Mouse (Mus musculus): ENCODE results near the gene Slc35f3. TPM values are rescaled to one million over a fixed set of nuclear protein-coding genes. Genes with fewer than 3 reads are reported as not detected.

The Slc35f3 gene
- total RNA-seq (2023) = not detected

GRCm38 (mm10) chr8:126298296-126299093 lies at the start of gene Slc35f3:
TSS of gene Slc35f3 (plus strand) at chr8:126298558.

DNA sequence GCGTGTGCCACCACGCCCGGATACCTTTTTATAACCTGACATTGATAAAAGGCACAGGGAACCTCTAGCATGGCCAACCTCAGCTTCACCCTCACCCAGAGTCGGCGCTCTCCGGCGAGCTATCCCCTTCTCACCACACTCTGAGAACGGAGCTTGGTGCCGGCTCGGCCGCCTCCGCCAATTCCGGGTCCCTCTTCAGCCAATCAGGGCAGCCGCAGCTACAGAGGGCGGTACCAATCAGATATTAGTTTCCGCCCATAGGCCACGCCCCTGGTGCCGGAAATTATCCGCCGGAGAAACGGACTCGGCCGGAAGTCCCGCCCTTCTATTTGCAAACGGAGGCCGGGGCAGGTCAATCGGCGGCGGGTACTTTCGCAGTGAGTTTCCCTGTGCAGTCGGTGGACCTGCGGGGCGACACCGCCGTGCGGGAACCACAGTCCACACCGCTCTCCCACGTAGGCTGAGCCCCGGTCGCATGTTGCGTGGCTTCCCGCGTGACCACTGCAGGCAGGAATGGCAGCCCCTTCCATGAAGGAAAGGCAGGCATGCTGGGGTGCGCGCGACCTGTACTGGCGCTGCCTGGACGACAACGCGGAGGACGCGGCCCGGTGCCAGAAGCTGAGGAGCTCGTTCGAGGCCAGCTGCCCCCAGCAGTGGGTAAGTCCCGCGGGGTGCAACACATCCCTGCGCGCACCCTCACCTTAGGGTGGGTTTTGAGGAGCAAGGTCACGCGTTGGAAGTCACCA lies 124.0 kb downstream of the Slc35f3 start, which contains the start of gene Coa6:
Gene Coa6 (plus strand): TSS at position 342 of the 746 bp plus-strand sequence.

Other genes with a start within 250 kb of the Slc35f3 start
- 10 to 100 TPM in 1 of 2 experiments, 1 to 10 TPM in 1; 9.9 to 11.1 TPM for gene Coa6, start 124.0 kb downstream of the Slc35f3 start, total RNA-seq (2023)
- gene Tarbp1, start 176.5 kb downstream of the Slc35f3 start, total RNA-seq (2023) = 1 to 10 TPM; 3.7 to 4.7 TPM